Mouse (Mus musculus) heart, embryonic 10.5 days (tissue): ENCODE results near the gene Qser1. TPM values are rescaled to one million over a fixed set of nuclear protein-coding genes. Genes with fewer than 3 reads are reported as not detected.
A peak's percentile ranks its signal among the peaks of the same experiment; 100 is the strongest.
"Not testable (repeated sequence)": the region's sequence is repeated elsewhere in the genome, so short reads cannot be mapped to it uniquely, and the experiment has no call there.

Experiments used
- DNase-seq: peaks from one replicate; pipeline ENCODE4 v3.0.0-alpha.2; 2017; ENCODE audit warnings: low spot score
- H3K27ac ChIP-seq: fragments of 300-500 bp; sonication (generic); 2 replicates; pipeline ENCODE4 v1.5.1; 2016; ENCODE audit warnings: mild to moderate bottlenecking
- H3K27me3 ChIP-seq: fragments of 300-500 bp; sonication (generic); 2 replicates; pipeline ENCODE4 v1.6.1; 2016; ENCODE audit warnings: mild to moderate bottlenecking; ENCODE audit not compliant: poor library complexity, insufficient read depth, severe bottlenecking
- H3K36me3 ChIP-seq: fragments of 300-500 bp; sonication (generic); 2 replicates; pipeline ENCODE4 v1.6.1; 2016; ENCODE audit warnings: mild to moderate bottlenecking, moderate library complexity
- H3K4me1 ChIP-seq: fragments of 300-500 bp; sonication (generic); 2 replicates; pipeline ENCODE4 v1.6.1; 2016; ENCODE audit warnings: mild to moderate bottlenecking
- H3K4me3 ChIP-seq: fragments of 300-500 bp; sonication (generic); 2 replicates; pipeline ENCODE4 v1.5.1; 2016; ENCODE audit warnings: mild to moderate bottlenecking, moderate library complexity
- H3K9me3 ChIP-seq: fragments of 300-500 bp; sonication (generic); 2 replicates; pipeline ENCODE4 v1.6.1; 2016; ENCODE audit warnings: mild to moderate bottlenecking, moderate library complexity
- WGBS: fragments of 180-500 bp; shearing (Covaris S2); methylation state at CpG from one replicate; pipeline ENCODE4 v1.1.7; 2016; 5-methylcytosine and 5-hydroxymethylcytosine counted together
- polyA plus RNA-seq: library from polyadenylated mRNA; unstranded; fragments of >200 nt; fragmentation: Nextera tagmentation; extraction: Ambion mirVana; gene quantifications from 2 replicates; pipeline ENCODE4 v1.2.1, GENCODE M21; 2016

Qser1 gene
- polyA plus RNA-seq, 1 experiment from 2014 or later: 8.3 TPM

DNA sequence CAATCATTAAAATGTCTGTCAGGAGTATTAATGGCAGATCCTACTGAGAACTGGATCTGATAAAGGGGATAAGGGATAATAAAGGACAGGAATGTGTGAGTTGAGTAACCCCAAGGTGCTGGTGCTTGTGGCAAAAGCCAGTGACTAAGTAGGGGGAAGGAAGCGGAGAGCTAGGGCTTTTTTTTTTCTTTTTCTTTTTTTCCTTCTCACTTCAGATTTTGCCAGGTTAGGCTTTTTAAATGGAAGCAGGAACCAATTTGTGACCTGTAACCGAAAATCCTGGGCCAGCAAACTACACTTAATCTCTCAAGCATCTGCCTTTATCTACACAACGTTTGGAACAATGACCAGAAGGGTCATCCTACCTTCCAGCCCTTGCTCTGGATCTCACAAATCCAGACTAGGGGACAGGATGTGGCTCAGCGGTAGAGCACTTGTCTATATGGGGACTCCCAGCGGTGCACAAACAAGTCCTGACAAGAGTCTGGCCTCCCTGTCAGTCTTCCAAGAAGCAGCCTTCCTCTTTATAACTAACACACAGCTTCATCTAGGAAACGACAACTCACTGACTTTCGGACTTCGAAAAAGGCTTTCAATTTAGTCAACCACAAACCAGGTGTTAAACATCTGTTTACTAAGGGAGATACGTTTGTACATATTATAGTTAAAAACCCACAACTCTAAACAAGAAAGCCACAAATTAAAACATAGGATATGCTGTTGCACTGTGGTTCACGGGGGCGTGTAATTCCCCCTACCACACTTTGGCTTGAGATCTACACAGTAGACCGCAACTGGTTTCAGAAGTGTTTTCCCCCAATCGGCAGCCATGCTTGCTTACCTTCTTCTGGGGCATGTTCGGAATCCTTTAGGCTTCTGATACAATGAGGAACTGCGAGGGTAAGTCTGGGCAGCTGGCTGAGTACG, 31.9 kb upstream of the Qser1 start:
- H3K27ac ChIP-seq: no peak overlapping the region
- no peaks in the 10 kb centered on the region for H3K9me3 ChIP-seq
- no peak for DNase-seq
- peak overlapping the region; percentile 72 for H3K4me3 ChIP-seq
- peaks cover 20% of the 10 kb centered on the region for H3K27me3 ChIP-seq
- 25% methylated on average over 16 of the region's 16 CpGs for WGBS
- H3K4me1 ChIP-seq: peaks cover 13% of the 10 kb centered on the region
- H3K36me3 ChIP-seq: no peaks in the 10 kb centered on the region

DNA sequence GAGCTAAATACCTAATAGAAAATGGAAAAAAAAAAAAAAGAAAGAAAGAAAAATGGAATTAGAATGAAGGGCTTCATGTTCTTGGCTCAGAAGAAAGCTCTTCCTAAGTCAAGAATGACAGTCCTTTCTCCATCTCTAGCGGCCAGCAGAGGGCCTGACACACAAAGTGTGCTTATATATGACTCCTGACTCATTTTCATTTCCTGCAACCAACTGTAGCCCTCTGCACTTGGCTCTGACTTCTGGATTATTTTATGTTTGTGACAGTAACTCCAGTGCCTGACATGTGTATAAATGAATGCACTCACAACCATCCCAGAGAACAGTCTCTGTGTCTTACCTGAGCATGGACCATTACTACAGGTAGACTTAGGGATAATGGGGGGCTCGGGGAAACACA, 31.1 kb upstream of the Qser1 start:
- Histone ChIP-seq H3K36me3 (no peaks in the 10 kb centered on the region), H3K27me3 (peaks cover 20% of the 10 kb centered on the region), H3K27ac (no peak overlapping the region), H3K9me3 (no peaks in the 10 kb centered on the region), H3K4me1 (peaks cover 13% of the 10 kb centered on the region), H3K4me3 (no peak overlapping the region)
- DNase-seq: no peak
- WGBS: 49% methylated on average over 2 of the region's 2 CpGs

DNA sequence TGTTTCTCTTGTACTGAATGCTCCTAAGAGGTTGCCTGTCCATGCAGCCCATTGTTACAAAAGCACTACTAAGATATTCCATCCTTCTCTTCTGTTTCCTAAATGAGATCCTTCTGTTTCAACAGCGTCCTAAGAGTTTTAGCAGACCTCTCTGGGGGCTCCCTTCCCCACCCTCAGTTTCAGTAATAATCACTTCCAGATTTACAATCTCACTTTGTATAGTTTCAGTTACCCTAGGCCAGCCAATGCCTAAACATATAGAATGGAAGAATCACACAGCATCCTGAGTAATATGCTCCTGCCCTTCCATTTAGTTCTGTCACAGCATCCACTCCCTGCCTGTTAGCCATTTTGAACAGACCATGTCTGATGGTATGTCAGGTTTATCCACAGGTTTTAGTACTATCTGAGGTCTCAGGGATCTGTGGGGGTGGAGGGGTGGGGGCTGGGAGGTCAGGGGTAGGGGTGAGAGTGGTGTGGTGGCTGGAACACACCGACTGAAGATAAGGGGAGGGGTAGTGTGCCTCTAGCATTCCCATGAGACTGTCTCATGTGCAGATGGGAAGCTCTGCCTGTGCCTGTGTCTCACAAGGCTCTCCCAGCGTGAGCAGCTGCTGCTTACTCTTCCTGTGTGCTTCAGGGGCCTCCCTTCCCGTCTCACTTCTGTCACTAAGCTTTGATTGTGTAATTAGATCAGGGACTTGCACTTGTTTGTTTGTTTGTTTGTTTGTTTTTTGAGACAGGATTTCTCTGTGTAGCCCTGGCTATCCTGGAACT, 30.3 kb upstream of the Qser1 start:
- 27% methylated on average over 4 of the region's 4 CpGs for WGBS
- H3K36me3 ChIP-seq: no peaks in the 10 kb centered on the region
- DNase-seq: no peak
- no peak overlapping the region for H3K4me3 ChIP-seq
- H3K9me3 ChIP-seq: no peaks in the 10 kb centered on the region
- peaks cover 13% of the 10 kb centered on the region for H3K4me1 ChIP-seq
- no peak overlapping the region for H3K27ac ChIP-seq
- peaks cover 20% of the 10 kb centered on the region for H3K27me3 ChIP-seq

DNA sequence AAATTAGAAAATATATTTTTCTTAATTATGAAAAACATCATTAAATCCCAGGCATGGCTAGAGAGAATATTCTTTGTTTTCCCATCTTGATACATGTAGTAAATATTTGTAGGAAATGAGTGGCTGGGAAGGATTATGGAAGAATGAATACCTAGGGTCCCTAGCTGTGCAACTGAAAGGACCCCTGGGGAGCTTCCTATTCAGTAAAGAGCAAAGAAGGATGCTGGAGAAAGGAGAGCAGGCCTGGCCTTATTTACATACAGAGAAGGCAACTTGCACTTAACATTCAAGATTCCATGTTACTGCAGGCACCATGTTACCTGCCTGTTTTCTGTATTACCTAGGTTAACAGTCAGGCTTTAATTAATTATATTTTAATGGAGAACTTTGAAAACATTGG, 26.0 kb upstream of the Qser1 start:
- Histone ChIP-seq H3K4me3 (no peak overlapping the region), H3K27ac (no peak overlapping the region), H3K4me1 (peaks cover 5% of the 10 kb centered on the region; the same call in 1 of the 2 replicates), H3K36me3 (no peaks in the 10 kb centered on the region), H3K9me3 (no peaks in the 10 kb centered on the region), H3K27me3 (no peaks in the 10 kb centered on the region)
- no peak for DNase-seq

DNA sequence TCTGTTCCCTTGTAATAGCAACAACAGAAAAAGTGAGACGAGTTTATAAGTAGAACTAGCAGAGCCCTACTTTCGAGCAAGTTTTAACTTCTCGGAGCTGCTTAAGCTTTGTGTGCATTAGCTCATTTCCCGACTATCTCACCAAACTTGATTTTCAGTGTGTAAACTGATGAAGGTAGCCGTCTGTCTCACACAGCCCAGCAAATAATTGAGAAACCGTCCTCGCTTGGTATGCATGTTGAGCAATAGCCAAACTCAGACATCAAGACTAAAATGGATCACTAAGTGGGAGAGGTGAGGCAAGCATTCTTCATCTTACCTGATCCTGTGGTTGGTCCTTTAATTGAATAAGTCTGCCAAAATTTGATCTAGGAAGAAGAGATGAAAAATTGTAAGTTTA, 25.2 kb upstream of the Qser1 start:
- DNase-seq: no peak
- Histone ChIP-seq H3K9me3 (no peaks in the 10 kb centered on the region), H3K4me3 (no peak overlapping the region), H3K36me3 (no peaks in the 10 kb centered on the region), H3K27ac (no peak overlapping the region), H3K4me1 (peaks cover under 1% of the 10 kb centered on the region; the same call in 1 of the 2 replicates), H3K27me3 (no peaks in the 10 kb centered on the region)
- WGBS: 86% methylated on average over 7 of the region's 7 CpGs

DNA sequence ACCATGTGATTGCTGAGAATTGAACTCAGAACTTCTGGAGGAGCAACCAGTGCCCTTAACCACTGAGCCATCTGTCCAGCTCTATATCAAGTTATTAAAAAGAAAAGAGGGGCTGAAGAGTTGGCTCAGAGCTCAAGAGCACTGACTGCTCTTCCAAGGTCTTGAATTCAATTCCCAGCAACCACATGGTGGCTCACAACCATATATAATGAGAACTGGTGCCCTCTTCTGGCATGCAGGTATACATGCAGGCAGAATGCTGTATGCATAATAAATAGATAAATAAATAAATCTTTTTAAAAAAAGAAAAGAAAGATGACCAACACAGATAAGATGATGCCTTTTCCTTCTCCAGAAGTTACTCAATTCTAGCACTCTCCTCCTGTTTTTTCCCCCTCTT, 24.4 kb upstream of the Qser1 start:
- H3K27ac ChIP-seq: no peak overlapping the region
- DNase-seq: no peak
- no peaks in the 10 kb centered on the region for H3K27me3 ChIP-seq

DNA sequence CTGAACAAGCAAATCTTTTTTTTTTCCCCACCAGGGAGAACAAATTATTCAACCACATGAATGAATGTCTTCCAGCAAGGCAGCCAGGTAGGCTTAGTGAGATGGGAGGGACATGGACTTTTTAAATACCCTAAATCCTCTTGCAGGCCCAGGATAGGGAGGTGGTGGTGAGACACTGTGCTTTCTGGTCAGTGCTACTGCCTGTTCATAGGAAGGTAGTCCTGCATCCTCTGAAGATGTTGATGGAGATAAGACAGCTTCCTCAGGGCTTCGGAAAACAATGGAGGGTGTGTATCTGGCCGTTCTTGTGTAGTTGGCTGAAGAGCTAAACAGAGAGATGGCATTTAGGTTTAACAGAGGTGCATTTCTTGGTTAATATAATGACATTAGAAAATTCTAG, 15.9 kb upstream of the Qser1 start:
- no peaks in the 10 kb centered on the region for H3K36me3 ChIP-seq
- no peak for DNase-seq
- H3K27me3 ChIP-seq: no peaks in the 10 kb centered on the region
- no peak overlapping the region for H3K27ac ChIP-seq
- no peak overlapping the region for H3K4me3 ChIP-seq
- H3K9me3 ChIP-seq: no peaks in the 10 kb centered on the region
- H3K4me1 ChIP-seq: no peaks in the 10 kb centered on the region
- WGBS: 74% methylated on average over 2 of the region's 2 CpGs

More for the DNA sequence above, 24.4 kb upstream of the Qser1 start:
- H3K4me1 ChIP-seq: no peaks in the 10 kb centered on the region
- no peaks in the 10 kb centered on the region for H3K9me3 ChIP-seq
- H3K4me3 ChIP-seq: no peak overlapping the region
- H3K36me3 ChIP-seq: no peaks in the 10 kb centered on the region

DNA sequence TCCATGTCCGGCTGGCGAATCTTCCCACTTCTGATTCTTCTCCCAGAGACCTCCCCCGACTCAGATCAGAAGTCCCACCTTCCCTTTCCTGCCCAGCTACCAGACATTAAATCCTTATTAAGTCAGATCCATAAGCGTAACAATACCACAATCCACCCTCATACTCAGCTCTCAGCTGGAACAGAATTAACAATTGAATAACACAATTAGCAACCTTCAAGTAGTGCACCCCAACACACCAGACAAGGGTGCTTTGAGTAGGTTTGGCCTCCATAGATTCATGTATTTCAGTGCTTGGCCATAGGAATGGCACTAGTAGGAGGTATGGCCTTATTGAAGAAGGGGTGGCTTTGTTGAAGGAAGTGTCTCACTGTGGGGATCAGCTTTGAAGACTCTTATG, 9.6 kb upstream of the Qser1 start:
- H3K36me3 ChIP-seq: no peaks in the 10 kb centered on the region
- H3K9me3 ChIP-seq: no peaks in the 10 kb centered on the region
- 79% methylated on average over 4 of the region's 4 CpGs for WGBS
- H3K27me3 ChIP-seq: no peaks in the 10 kb centered on the region
- H3K4me3 ChIP-seq: no peak overlapping the region
- no peak overlapping the region for H3K27ac ChIP-seq
- H3K4me1 ChIP-seq: no peaks in the 10 kb centered on the region
- no peak for DNase-seq

DNA sequence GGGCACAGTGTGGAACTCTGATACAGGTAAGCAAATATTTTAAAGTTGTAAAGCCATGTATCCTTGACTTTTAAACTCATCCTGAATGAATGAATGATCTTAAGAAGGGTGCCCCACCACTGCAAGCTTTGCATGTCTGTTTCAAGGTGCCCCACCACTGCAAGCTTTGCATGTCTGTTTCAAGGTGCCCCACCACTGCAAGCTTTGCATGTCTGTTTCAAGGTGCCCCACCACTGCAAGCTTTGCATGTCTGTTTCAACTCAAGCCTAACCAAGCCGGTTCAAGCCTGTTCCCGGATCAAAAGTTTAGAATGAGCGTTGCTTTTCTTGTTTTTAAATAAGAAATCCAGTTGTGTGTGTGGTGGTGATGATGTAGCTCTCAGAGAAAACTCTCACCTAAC, 2.2 kb upstream of the Qser1 start:
- H3K4me3 ChIP-seq, H3K36me3 ChIP-seq, DNase-seq, H3K27ac ChIP-seq, H3K27me3 ChIP-seq, H3K4me1 ChIP-seq, H3K9me3 ChIP-seq: not testable (repeated sequence)
- 86% methylated on average over 3 of the region's 3 CpGs for WGBS

DNA sequence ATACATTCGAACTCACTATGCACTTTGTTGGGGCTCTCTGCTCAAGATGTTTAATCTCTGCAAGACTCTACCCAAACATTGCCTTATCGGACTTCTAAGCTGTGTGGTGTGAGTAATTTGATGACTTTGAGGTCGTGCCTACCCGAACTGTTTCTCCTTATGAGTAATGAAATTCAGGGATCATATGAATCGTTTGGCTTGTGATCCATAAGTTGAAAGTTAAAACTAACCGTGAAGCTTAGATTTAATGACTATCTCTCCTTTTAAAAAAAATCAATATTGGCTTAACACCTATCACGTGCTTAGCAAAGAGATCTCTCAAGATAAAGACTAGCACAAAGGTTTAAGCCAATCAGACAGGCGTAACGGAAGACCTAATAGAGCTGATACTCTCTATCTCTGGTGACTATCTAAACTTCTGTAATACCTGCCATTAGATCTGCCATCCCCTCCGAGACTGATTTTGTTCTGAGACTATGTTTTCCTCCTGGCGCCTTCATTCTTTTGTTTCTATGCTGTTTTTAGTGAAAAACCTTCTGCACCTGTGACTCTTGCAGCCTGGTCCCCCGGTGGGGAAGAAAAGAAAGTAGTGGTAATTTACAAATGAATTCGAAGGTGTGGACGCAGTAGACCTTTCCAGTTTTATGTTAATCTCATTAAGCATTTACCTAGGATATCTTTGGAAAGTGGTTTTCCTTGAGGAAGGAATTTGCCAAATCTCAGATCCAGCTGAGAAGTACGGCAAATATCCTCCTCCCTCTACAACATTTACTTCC, 1.2 kb upstream of the Qser1 start:
- WGBS: 1% methylated on average over 15 of the region's 15 CpGs
- H3K9me3 ChIP-seq: no peaks in the 10 kb centered on the region
- H3K27me3 ChIP-seq: no peaks in the 10 kb centered on the region
- no peak for DNase-seq
- no peaks in the 10 kb centered on the region for H3K36me3 ChIP-seq
- H3K4me3 ChIP-seq: peak overlapping the region; percentile 99
- peak overlapping the region; percentile 100 for H3K27ac ChIP-seq
- peaks cover 12% of the 10 kb centered on the region for H3K4me1 ChIP-seq

DNA sequence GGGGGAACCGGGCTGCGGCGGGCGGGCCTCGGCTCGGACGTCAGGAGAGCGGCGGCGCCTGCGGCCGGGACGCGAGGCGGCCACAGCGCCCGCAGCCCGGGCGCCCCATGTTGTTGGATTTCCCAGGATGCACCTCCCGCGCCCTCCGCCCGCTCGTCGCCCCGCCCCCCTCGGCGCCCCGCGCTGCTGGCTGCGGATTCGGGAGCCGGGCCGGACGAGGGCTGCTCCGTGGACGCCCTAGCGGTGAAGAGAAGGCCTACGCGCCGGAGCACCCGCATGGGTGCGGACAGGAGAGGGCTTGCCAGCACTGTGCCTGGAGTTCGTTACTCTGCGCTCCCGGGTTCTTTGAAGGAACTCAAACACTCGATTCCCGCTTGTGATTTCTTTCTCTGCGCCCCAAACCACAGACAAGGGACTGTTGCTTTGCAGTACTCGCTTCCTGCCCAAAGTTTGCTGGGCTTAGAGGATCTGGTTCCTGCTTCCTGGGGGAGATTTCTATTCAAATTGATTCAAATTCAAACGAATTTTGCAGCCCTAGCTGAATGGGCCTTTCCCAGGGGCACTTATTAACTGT, 393 bp upstream of the Qser1 start:
- Histone ChIP-seq H3K4me3 (peak overlapping the region; percentile 99), H3K9me3 (no peaks in the 10 kb centered on the region), H3K27me3 (no peaks in the 10 kb centered on the region), H3K27ac (peak overlapping the region; percentile 100), H3K4me1 (peaks cover 12% of the 10 kb centered on the region), H3K36me3 (no peaks in the 10 kb centered on the region)
- WGBS: 1% methylated on average over 30 of the region's 51 CpGs
- DNase-seq: peak; percentile 95

DNA sequence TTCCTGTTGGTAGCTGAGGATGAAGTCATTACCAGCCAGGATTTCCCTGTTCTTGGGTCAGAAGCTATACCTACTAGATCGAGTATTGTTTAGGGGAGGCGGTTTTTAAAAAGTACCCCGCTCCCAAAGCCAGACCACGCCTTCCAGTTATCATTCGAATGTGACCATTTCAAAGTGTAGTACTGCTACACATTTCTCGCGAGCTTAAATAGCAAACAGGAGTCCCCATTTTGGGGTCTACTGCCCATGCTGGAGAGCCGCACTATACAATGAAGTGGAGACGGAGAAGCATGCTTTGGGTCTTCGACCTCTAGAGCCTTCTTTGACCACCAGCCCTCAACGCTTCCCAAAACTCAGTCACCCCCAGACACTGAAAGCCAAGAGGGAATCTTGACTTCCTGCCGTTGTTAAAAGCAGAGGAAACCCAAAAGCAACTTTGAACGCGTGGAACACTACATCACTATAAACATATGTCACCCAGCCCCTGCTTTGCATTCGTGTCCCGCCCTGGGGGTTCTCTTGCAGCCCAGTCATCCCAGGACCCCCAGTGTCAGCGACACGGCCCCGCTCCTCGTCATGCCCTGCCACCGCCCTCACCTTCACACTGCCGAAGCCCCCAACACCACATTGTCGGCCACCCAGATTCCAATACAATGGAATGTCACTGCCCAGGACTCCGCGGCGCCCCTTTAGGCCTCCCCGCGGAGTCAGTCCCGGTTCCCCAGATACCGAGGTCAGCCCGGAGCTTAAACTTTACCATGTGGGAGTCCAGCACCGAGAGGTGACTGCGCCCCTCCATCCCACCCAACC, 794 bp downstream of the Qser1 start:
- Histone ChIP-seq H3K27ac (peak overlapping the region; percentile 100), H3K4me1 (peaks cover 12% of the 10 kb centered on the region), H3K4me3 (peak overlapping the region; percentile 99), H3K9me3 (no peaks in the 10 kb centered on the region), H3K27me3 (no peaks in the 10 kb centered on the region), H3K36me3 (no peaks in the 10 kb centered on the region)
- DNase-seq: peak; percentile 85
- WGBS: under 1% methylated on average over 33 of the region's 33 CpGs
